Mouse (Mus musculus) CH12.LX (cell line): ENCODE measurements around the gene Smco2. TPM values are rescaled to one million over a fixed set of nuclear protein-coding genes. Genes with fewer than 3 reads are reported as not detected.

Experiments used
- DNase-seq: peaks from one replicate; pipeline ENCODE4 v3.0.0-alpha.2; 2013; ENCODE audit errors: extremely low read depth
- H3K27ac ChIP-seq: 2 replicates; pipeline ENCODE4 v1.5.1; 2012; ENCODE audit warnings: low read depth, mild to moderate bottlenecking, control low read depth, moderate library complexity; ENCODE audit not compliant: insufficient read depth
- H3K27me3 ChIP-seq: replicated peaks from 2 replicates; pipeline ENCODE3; 2012; ENCODE audit warnings: inconsistent platforms
- H3K36me3 ChIP-seq, 2 experiments: replicated peaks in 1 of 2; 2 replicates each; pipeline versions ENCODE3 to v1.6.1; 2012; ENCODE audit warnings: inconsistent platforms in 1 of 2, low read length in 1 of 2, mild to moderate bottlenecking in 1 of 2, mixed read lengths in 1 of 2, moderate library complexity in 1 of 2; ENCODE audit not compliant: control insufficient read depth in 1 of 2, insufficient read depth in 1 of 2
- H3K4me1 ChIP-seq, 2 experiments: 2 replicates each; pipeline ENCODE4 v1.6.1; 2012; ENCODE audit warnings: inconsistent platforms in 1 of 2, moderate library complexity in 1 of 2; ENCODE audit not compliant: insufficient read depth in 2 of 2, control insufficient read depth in 1 of 2
- H3K4me2 ChIP-seq: 2 replicates; pipeline ENCODE4 v1.6.1; 2012; ENCODE audit warnings: low read depth, mild to moderate bottlenecking, control low read depth; ENCODE audit not compliant: poor library complexity, insufficient read depth, severe bottlenecking
- H3K4me3 ChIP-seq, 3 experiments: fragments of 150-350 bp in 1 of 3; sonication (generic) in 1 of 3; replicated peaks in 1 of 3; 2 replicates each; pipeline versions ENCODE3 to v1.5.1; 2011 to 2012; ENCODE audit warnings: low read depth in 2 of 3, low read length in 2 of 3, mild to moderate bottlenecking in 2 of 3, moderate library complexity in 2 of 3, control low read depth in 1 of 3, improper control_type of control experiment in 1 of 3, inconsistent platforms in 1 of 3, mixed read lengths in 1 of 3; ENCODE audit not compliant: poor library complexity in 1 of 3
- H3K79me2 ChIP-seq: replicated peaks from 2 replicates; pipeline ENCODE4 v1.6.1; 2012; ENCODE audit warnings: mild to moderate bottlenecking, moderate library complexity; ENCODE audit not compliant: control insufficient read depth, poor library complexity, insufficient read depth, severe bottlenecking; ENCODE audit errors: extremely low read depth
- H3K9ac ChIP-seq: 2 replicates; pipeline ENCODE4 v1.6.1; 2012; ENCODE audit warnings: low read depth, mild to moderate bottlenecking, control low read depth, moderate library complexity; ENCODE audit not compliant: insufficient read depth
- H3K9me3 ChIP-seq: replicated peaks from 2 replicates; pipeline ENCODE3; 2012; ENCODE audit warnings: low read length, inconsistent platforms, mixed read lengths
- BHLHE40 ChIP-seq: IDR thresholded peaks from 2 replicates; pipeline ENCODE4 v1.6.1; 2011; ENCODE audit warnings: mild to moderate bottlenecking, low read depth, low read length, improper control_type of control experiment
- CHD1 ChIP-seq: IDR thresholded peaks from 2 replicates; pipeline ENCODE4 v1.6.1; 2012; ENCODE audit warnings: low read depth, low read length, improper control_type of control experiment, inconsistent platforms
- EP300 ChIP-seq: IDR thresholded peaks from 2 replicates; pipeline ENCODE4 v1.6.1; 2011; ENCODE audit warnings: low read length, improper control_type of control experiment
- ETS1 ChIP-seq: conservative IDR thresholded peaks from 2 replicates; pipeline ENCODE4 v1.6.1; 2012; ENCODE audit warnings: low read depth, mild to moderate bottlenecking, inconsistent platforms, low read length, improper control_type of control experiment, moderate library complexity
- GABPA ChIP-seq: IDR thresholded peaks from 2 replicates; pipeline ENCODE4 v1.6.1; 2012; ENCODE audit warnings: low read depth, low read length, improper control_type of control experiment, inconsistent platforms; ENCODE audit not compliant: insufficient replicate concordance
- HCFC1 ChIP-seq: IDR thresholded peaks from 2 replicates; pipeline ENCODE4 v1.6.1; 2012; ENCODE audit warnings: low read depth, mild to moderate bottlenecking, inconsistent platforms, low read length, improper control_type of control experiment
- IRF4 ChIP-seq: IDR thresholded peaks from 2 replicates; pipeline ENCODE4 v1.6.1; 2014; ENCODE audit warnings: low read depth, mild to moderate bottlenecking, inconsistent platforms, low read length, improper control_type of control experiment
- JUN ChIP-seq: IDR thresholded peaks from 2 replicates; pipeline ENCODE4 v1.6.1; 2011; ENCODE audit warnings: low read depth, mild to moderate bottlenecking, low read length, improper control_type of control experiment, moderate library complexity; ENCODE audit not compliant: insufficient read depth
- JUND ChIP-seq: conservative IDR thresholded peaks from 2 replicates; pipeline ENCODE4 v1.6.1; 2011; ENCODE audit warnings: low read depth, low read length, improper control_type of control experiment
- KAT2A ChIP-seq: IDR thresholded peaks from 2 replicates; pipeline ENCODE4 v1.6.1; 2012; ENCODE audit warnings: low read length, improper control_type of control experiment, inconsistent platforms; ENCODE audit not compliant: insufficient replicate concordance
- MAFK ChIP-seq: IDR thresholded peaks from 2 replicates; pipeline ENCODE4 v1.6.1; 2011; ENCODE audit warnings: low read length, improper control_type of control experiment; ENCODE audit not compliant: insufficient replicate concordance
- MEF2A ChIP-seq: IDR thresholded peaks from 2 replicates; pipeline ENCODE4 v1.6.1; 2014; ENCODE audit warnings: low read depth, mild to moderate bottlenecking, inconsistent platforms, low read length, improper control_type of control experiment, borderline replicate concordance
- NRF1 ChIP-seq: IDR thresholded peaks from 2 replicates; pipeline ENCODE4 v1.6.1; 2014; ENCODE audit warnings: low read depth, mild to moderate bottlenecking, inconsistent platforms, low read length, improper control_type of control experiment, moderate library complexity
- SIN3A ChIP-seq: IDR thresholded peaks from 2 replicates; pipeline ENCODE4 v1.6.1; 2012; ENCODE audit warnings: low read length, improper control_type of control experiment, inconsistent platforms
- SMC3 ChIP-seq: IDR thresholded peaks from 2 replicates; pipeline ENCODE4 v1.6.1; 2011; ENCODE audit warnings: low read depth, low read length, improper control_type of control experiment
- TBP ChIP-seq: conservative IDR thresholded peaks from 2 replicates; pipeline ENCODE4 v1.6.1; 2011; ENCODE audit warnings: low read depth, low read length, improper control_type of control experiment
- TCF12 ChIP-seq: IDR thresholded peaks from 2 replicates; pipeline ENCODE4 v1.6.1; 2014; ENCODE audit warnings: low read depth, mild to moderate bottlenecking, inconsistent platforms, low read length, improper control_type of control experiment
- UBTF ChIP-seq: IDR thresholded peaks from 2 replicates; pipeline ENCODE4 v1.6.1; 2012; ENCODE audit warnings: low read depth, mild to moderate bottlenecking, inconsistent platforms, low read length, improper control_type of control experiment, moderate library complexity
- ZC3H11A ChIP-seq: IDR thresholded peaks from 2 replicates; pipeline ENCODE4 v1.6.1; 2012; ENCODE audit warnings: low read depth, mild to moderate bottlenecking, inconsistent platforms, low read length, improper control_type of control experiment
- ZKSCAN1 ChIP-seq: IDR thresholded peaks from 2 replicates; pipeline ENCODE4 v1.6.1; 2012; ENCODE audit warnings: low read depth, inconsistent platforms, low read length, improper control_type of control experiment, borderline replicate concordance
- ZMIZ1 ChIP-seq: IDR thresholded peaks from 2 replicates; pipeline ENCODE4 v1.6.1; 2012; ENCODE audit warnings: low read depth, mild to moderate bottlenecking, inconsistent platforms, low read length, improper control_type of control experiment
- dilution Hi-C: fragments of 300-500 bp; cut with MboI; formaldehyde crosslinking; loops from 2 replicates; pipeline ENCODE4 v1.14.3; 2020; ENCODE audit warnings: low sequenced_read_pairs; ENCODE audit not compliant: extremely low pct_unique_long_range_greater_than_20kb, extremely low pct_ligation_motif_present
- in situ Hi-C: fragments of 300-500 bp; cut with MboI; formaldehyde crosslinking; loops from 3 replicates; pipeline ENCODE4 v1.14.3; 2019; ENCODE audit warnings: low sequenced_read_pairs, low pct_ligation_motif_present, low pct_unique_long_range_greater_than_20kb, mixed read lengths
- polyA plus RNA-seq: library from polyadenylated mRNA; unstranded; fragments of >175 nt; gene quantifications from 2 replicates; pipeline ENCODE4 v1.2.1, GENCODE M21; 2012; ENCODE audit warnings: low read depth; ENCODE audit not compliant: insufficient read length
- total RNA-seq, 2 experiments: library from RNA; depleted of rRNA; stranded (reverse); fragments of 300-350 nt in 1 of 2; fragments of >200 nt in 1 of 2; gene quantifications; 2 replicates each; pipeline ENCODE4 v1.2.3; 2012 to 2014

Gene Smco2
- total and polyA plus RNA-seq, 3 experiments = not detected

DNA sequence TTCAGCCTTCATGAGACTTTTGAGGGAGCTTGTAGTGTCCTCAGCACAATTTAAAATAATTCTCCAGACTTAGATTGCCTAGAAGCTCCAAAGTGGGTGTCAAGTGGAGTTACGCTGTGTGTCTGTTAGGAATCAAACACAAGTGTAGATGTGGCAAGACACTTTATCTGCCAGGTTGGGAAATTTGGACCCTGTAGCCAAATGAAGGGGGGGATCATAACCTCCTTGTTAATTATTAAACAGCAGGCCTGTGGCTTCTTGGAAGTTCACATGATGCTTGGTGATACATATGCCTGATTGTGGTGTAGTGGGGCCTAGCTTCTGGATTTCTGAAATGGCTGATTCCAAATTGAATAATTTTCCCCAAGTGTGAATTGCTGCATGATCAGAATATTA lies 57.9 kb downstream of the Smco2 start:
- Histone ChIP-seq H3K27ac (no peak overlapping the region), H3K4me3 (no peak overlapping the region), H3K27me3 (no peaks in the 10 kb centered on the region), H3K4me1 (peaks cover 11 to 33% of the 10 kb centered on the region in 2 experiments), H3K9ac (no peak overlapping the region), H3K4me2 (no peak overlapping the region), H3K79me2 (no peaks in the 10 kb centered on the region; the same call in 1 of the 2 replicates), H3K36me3 (peaks cover 0 to 5% of the 10 kb centered on the region in 2 experiments), H3K9me3 (no peaks in the 10 kb centered on the region)
- dilution Hi-C loops (no loop called here), in situ Hi-C loops (no loop called here)
- TF ChIP-seq UBTF (no peak), ZMIZ1 (no peak), NRF1 (no peak), ZKSCAN1 (no peak), SMC3 (no peak), JUN (no peak), TCF12 (no peak), SIN3A (no peak), EP300 (no peak)
- no peak for DNase-seq

DNA sequence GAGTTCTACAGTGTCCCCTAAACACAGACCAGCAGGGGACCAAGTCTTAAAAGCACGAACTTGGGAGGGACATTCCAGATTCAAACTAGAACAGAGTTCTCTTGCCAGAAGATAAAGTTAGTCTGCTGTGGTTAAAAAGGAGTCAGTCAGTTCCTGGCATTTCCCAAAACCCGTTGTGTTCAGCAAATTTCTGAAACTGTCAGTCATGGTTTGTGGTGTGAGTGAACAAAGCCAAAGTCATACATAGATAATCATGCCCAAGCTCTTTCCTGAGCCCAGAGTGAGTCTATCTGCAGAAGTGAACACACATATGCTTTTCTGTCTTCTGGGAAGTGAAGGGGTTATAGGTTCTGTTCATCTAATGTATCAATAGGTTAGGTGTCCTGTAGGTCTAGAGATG lies 58.9 kb downstream of the Smco2 start:
- 0 out of 2 replicates have a peak, but pooled peaks have one; percentile 23 for TF ChIP-seq MAFK
- TF ChIP-seq KAT2A = no peak
- TF ChIP-seq, all 38 proteins: peak for 1
- no peak for DNase-seq
- dilution Hi-C loops (no loop called here), in situ Hi-C loops (no loop called here)
- no peak overlapping the region for H3K4me2 ChIP-seq
- no peaks in the 10 kb centered on the region for H3K9me3 ChIP-seq
- H3K36me3 ChIP-seq = peaks cover 0 to 5% of the 10 kb centered on the region in 2 experiments
- no peaks in the 10 kb centered on the region; the same call in 1 of the 2 replicates for H3K79me2 ChIP-seq
- H3K27me3 ChIP-seq = no peaks in the 10 kb centered on the region
- no peak overlapping the region for H3K4me3 ChIP-seq
- no peak overlapping the region for H3K27ac ChIP-seq
- peaks cover 11 to 40% of the 10 kb centered on the region in 2 experiments for H3K4me1 ChIP-seq
- H3K9ac ChIP-seq = no peak overlapping the region

DNA sequence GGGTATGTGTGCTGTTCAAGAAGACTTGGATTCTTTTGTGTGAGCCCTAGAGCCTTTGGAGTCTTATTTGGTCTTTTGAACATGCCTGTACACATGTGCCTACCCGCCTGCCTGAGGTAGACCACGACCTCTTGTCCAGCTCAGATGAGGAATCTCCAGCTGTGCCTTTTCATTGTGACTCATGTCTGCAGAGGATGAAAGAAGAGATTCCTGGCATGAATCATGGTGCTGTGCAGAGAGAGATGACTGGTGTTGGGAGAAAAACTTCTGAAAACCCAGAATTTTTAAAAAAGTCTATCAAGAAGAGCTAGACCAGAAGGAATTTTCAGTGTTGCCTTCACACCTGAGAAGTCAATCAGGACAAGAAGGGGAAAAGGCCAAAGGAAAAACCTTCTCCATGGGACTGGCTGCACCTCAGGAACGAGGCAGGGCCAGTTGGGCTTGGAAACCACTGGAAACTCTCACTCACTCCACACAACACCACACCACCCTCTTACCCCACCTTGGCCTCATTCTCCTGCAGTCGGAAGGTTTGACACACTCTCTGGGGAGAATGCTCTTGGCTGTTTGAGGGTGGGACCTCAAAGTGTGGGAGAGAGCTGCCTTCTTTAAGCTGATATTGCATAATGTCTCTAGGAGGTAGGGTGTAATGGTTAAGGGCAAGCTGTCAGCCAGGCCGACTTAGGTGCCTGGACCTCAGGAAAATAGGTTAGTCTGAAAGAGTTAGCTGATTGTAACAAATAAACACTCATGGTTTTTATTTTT lies 60.0 kb downstream of the Smco2 start:
- no peak for DNase-seq
- H3K27ac ChIP-seq = no peak overlapping the region
- in situ Hi-C loops = no loop called here
- no peak for TF ChIP-seq HCFC1
- TF ChIP-seq MEF2A = no peak
- TF ChIP-seq CHD1 = no peak
- TF ChIP-seq ETS1 = peak; percentile 39; the same call in 1 of the 2 replicates
- TF ChIP-seq ZC3H11A = no peak
- TF ChIP-seq EP300 = peak; percentile 21; the same call in 1 of the 2 replicates
- TF ChIP-seq TBP = no peak
- no peak for TF ChIP-seq GABPA
- peak; percentile 14; the same call in 1 of the 2 replicates for TF ChIP-seq BHLHE40
- TF ChIP-seq JUND = no peak
- TF ChIP-seq IRF4 = 0 out of 2 replicates have a peak, but pooled peaks have one; percentile 10
- no peaks in the 10 kb centered on the region for H3K27me3 ChIP-seq
- no peak overlapping the region for H3K4me3 ChIP-seq
- H3K4me1 ChIP-seq = peaks cover 11 to 40% of the 10 kb centered on the region in 2 experiments
- H3K9me3 ChIP-seq = no peaks in the 10 kb centered on the region
- peaks cover 0 to 5% of the 10 kb centered on the region in 2 experiments for H3K36me3 ChIP-seq
- no peak overlapping the region for H3K4me2 ChIP-seq
- no peak overlapping the region for H3K9ac ChIP-seq
- dilution Hi-C loops = no loop called here
- H3K79me2 ChIP-seq = no peaks in the 10 kb centered on the region; the same call in 1 of the 2 replicates
